Mouse (Mus musculus): ENCODE results near the gene Ppp1r12a. TPM values are rescaled to one million over a fixed set of nuclear protein-coding genes. Genes with fewer than 3 reads are reported as not detected.

Gene Ppp1r12a
- 146 and 166 TPM in 2 replicates for total RNA-seq (2014; fragmentation: Nextera tagmentation)
- total RNA-seq (2017): 128 and 168 TPM in 2 replicates
- polyA plus RNA-seq (2012): 10.9 and 15.1 TPM in 2 replicates

DNA sequence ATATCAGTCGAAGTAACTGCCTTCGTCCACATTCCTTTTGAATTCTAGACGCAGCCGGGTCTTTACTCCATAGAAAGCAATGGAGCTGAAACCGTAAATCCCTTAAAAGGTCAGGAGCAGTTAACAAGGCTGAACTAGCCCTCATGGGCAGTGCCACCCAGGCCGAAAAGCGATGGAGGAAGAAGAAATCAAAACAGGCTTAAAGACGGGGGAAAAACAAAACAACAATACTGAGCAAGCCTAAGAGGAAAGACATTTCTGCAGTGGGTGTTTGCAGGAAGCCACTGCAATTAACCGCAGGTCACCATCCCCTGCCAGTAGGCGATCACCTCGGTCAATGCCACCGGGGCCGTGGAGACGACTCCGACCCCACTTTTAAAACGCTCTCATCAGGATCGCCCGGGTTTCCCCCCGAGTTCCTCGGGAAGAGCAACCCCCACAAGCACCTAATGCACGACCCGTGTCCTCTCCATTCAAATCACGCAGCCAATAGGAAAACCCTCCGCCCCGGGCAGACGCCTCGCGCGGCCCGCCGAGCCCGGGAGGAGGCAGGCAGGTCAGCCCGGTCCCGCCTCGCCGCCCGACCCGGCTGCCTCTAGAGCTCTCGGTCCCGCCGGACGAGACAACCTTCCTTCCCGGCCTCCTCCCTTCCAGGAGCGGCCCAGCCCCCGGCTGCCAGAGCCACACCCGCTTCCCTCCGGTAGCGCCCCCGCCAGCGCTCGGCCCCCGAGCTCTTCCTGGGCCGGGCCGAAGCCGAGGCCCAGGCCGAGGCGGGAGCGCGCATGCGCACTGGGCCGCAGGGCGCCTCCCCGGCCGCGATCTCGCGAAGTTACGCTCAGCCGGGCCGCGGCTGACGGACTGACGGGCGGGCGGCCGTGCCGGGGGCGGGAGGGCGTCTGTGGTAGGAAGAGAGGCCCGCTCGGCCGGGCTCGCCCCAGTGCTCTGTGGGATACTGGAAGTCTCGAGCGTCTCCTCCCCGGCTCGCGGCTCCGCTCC lies at the start of gene Ppp1r12a:
Ppp1r12a (plus strand) TSS at position 933 of the 996 bp plus-strand sequence.
- DNase-seq (ENCODE audit: low spot score) (peak; percentile 94), ATAC-seq (ENCODE audit: extremely low read depth, insufficient number of reproducible peaks, low FRiP score, poor library complexity, severe bottlenecking) (peak; percentile 69)
- Histone ChIP-seq H3K9me3 (replicated peaks) (no peaks in the 10 kb centered on the region), H3K36me3 (replicated peaks) (peaks cover 13% of the 10 kb centered on the region), H3K27me3 (ENCODE audit: insufficient read depth, low read length) (peaks cover 9% of the 10 kb centered on the region), H3K4me1 (ENCODE audit: insufficient read depth, low read depth, low read length) (peaks cover 20% of the 10 kb centered on the region), H3K4me3 (ENCODE audit: low read depth, low read length) (peak within 1 kb of the TSS; percentile 100)
- TF ChIP-seq GATA2 (IDR thresholded peaks at IDR 0.05; ENCODE audit: borderline replicate concordance, low read depth, low read length): no peak
- no peak for TF ChIP-seq CTCF (IDR thresholded peaks at IDR 0.05; ENCODE audit: low read depth, low read length)
- no peak for TF ChIP-seq POLR2AphosphoS5 (IDR thresholded peaks at IDR 0.05; ENCODE audit: insufficient replicate concordance, low read depth, low read length)
- TF ChIP-seq TAL1 (conservative IDR thresholded peaks at IDR 0.05; ENCODE audit: low read depth, low read length): no peak
- TF ChIP-seq GATA1 (IDR thresholded peaks at IDR 0.05; ENCODE audit: borderline replicate concordance, low read length): no peak

DNA sequence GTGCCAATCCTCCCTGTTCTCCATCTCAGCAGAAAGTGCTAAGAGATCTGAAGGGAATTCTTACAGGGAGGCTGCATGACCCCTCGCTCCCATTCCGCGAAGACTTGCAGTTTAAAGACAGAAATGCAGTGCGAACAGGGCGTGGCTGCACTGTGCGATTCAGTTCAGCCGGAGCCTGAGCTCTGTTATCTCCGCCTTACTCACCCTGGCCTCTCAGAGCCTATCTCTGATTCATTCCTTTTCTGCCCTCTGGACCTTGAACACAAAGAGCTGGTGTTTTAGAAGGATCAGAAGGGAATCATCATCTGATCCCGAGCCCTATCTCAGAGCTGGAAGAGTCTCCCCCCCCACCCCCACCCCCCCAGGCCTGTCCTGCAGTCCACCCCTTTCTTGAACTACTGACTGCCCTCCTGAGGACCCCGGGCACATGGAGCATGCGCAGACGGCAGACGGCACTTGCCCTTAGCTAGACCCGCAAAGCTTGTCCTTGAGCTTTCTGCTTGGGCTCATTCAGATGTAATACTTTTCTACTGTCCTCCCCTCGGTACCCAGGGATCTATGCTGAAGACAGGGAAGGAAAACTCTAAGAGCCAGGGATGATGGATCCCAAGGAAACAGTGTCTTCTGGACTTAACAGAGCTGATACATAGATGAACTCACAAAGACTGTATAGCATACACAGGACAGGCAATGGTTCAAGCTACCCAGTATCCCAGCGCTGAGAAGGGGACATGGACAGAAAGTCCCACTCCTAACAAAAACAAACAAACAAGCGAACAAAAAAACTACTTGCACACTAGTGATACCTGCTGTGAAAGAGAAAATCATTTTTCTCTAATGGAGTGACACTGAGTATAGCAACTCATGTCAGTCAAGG lies 48.4 kb upstream of the Ppp1r12a start:
- TF ChIP-seq TAL1 (conservative IDR thresholded peaks at IDR 0.05; ENCODE audit: low read depth, low read length) (no peak), GATA1 (IDR thresholded peaks at IDR 0.05; ENCODE audit: borderline replicate concordance, low read length) (no peak), POLR2AphosphoS5 (IDR thresholded peaks at IDR 0.05; ENCODE audit: insufficient replicate concordance, low read depth, low read length) (no peak), GATA2 (IDR thresholded peaks at IDR 0.05; ENCODE audit: borderline replicate concordance, low read depth, low read length) (no peak), CTCF (IDR thresholded peaks at IDR 0.05; ENCODE audit: low read depth, low read length) (no peak)
- DNase-seq (ENCODE audit: low spot score): no peak

DNA sequence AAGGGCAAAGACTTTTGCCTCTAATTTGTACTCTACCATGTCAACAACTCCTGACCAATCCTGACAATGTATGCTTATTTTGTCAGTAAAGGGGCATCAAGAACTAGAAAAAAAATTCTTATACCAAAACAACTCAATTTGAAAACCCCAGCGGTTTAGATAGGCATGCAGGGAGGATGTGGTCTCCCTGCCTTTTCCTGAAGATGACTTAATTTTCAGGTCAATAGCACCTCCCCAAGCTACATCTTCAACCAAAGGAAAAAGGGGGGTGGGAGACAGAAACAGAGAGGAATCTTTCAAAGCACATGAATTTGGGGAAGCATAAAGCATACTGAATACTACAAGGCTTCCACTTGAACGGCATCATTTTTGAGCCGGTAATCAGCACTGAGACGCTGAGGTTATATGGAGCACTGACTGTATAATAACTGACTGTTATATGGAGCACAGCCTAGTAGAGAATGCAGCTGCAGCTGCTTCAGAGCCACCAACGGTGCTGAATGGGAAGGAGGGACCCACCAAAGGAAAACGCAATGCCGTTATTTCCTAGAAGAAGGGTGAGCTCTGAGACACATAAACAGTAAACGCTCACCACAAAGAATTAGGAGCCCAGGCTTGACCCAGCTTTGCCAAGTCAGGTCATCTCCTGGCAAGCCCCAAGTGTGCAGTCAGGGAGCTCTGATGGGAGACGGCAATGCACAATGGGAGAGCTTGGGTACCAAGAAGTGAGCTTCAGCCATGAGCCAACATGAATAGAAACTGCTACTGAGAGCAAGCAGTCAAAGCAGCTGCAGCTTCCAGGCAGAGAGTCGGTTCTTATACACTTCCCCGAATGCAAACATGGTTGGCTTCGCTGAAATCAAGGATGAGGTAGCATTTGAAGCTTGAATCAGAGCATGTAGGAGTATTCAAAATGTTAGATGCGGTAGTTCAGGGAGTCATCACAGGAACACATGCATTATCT lies 43.5 kb upstream of the Ppp1r12a start:
- no peak for ATAC-seq (ENCODE audit: extremely low read depth, insufficient number of reproducible peaks, low FRiP score, poor library complexity, severe bottlenecking)
- TF ChIP-seq GATA2 (IDR thresholded peaks at IDR 0.05; ENCODE audit: borderline replicate concordance, low read depth, low read length) (no peak), GATA1 (IDR thresholded peaks at IDR 0.05; ENCODE audit: borderline replicate concordance, low read length) (no peak), TAL1 (conservative IDR thresholded peaks at IDR 0.05; ENCODE audit: low read depth, low read length) (no peak), CTCF (IDR thresholded peaks at IDR 0.05; ENCODE audit: low read depth, low read length) (no peak), POLR2AphosphoS5 (IDR thresholded peaks at IDR 0.05; ENCODE audit: insufficient replicate concordance, low read depth, low read length) (no peak)

More for the DNA sequence above, 48.4 kb upstream of the Ppp1r12a start:
- Histone ChIP-seq H3K36me3 (replicated peaks) (no peaks in the 10 kb centered on the region), H3K4me1 (ENCODE audit: insufficient read depth, low read depth, low read length) (no peaks in the 10 kb centered on the region), H3K27me3 (ENCODE audit: insufficient read depth, low read length) (peaks cover 2% of the 10 kb centered on the region; the same call in 1 of the 2 replicates), H3K4me3 (ENCODE audit: low read depth, low read length) (no peak overlapping the region), H3K9me3 (replicated peaks) (no peaks in the 10 kb centered on the region)
- ATAC-seq (ENCODE audit: extremely low read depth, insufficient number of reproducible peaks, low FRiP score, poor library complexity, severe bottlenecking): no peak

GRCm38 (mm10) chr10:108119416-108119815 lies 42.6 kb upstream of the Ppp1r12a start:
- no peaks in the 10 kb centered on the region for H3K36me3 ChIP-seq (replicated peaks)
- no peaks in the 10 kb centered on the region; the same call in 1 of the 2 replicates for H3K27me3 ChIP-seq (ENCODE audit: insufficient read depth, low read length)
- ATAC-seq (ENCODE audit: extremely low read depth, insufficient number of reproducible peaks, low FRiP score, poor library complexity, severe bottlenecking): no peak
- no peak for DNase-seq (ENCODE audit: low spot score)
- TF ChIP-seq CTCF (IDR thresholded peaks at IDR 0.05; ENCODE audit: low read depth, low read length) (no peak), POLR2AphosphoS5 (IDR thresholded peaks at IDR 0.05; ENCODE audit: insufficient replicate concordance, low read depth, low read length) (no peak), TAL1 (conservative IDR thresholded peaks at IDR 0.05; ENCODE audit: low read depth, low read length) (no peak), GATA2 (IDR thresholded peaks at IDR 0.05; ENCODE audit: borderline replicate concordance, low read depth, low read length) (no peak), GATA1 (IDR thresholded peaks at IDR 0.05; ENCODE audit: borderline replicate concordance, low read length) (no peak)
- H3K4me1 ChIP-seq (ENCODE audit: insufficient read depth, low read depth, low read length): no peaks in the 10 kb centered on the region
- H3K4me3 ChIP-seq (ENCODE audit: low read depth, low read length): no peak overlapping the region
- H3K9me3 ChIP-seq (replicated peaks): no peaks in the 10 kb centered on the region

More for the DNA sequence above, 43.5 kb upstream of the Ppp1r12a start:
- Histone ChIP-seq H3K36me3 (replicated peaks) (no peaks in the 10 kb centered on the region), H3K4me1 (ENCODE audit: insufficient read depth, low read depth, low read length) (no peaks in the 10 kb centered on the region), H3K27me3 (ENCODE audit: insufficient read depth, low read length) (no peaks in the 10 kb centered on the region; the same call in 1 of the 2 replicates), H3K4me3 (ENCODE audit: low read depth, low read length) (no peak overlapping the region), H3K9me3 (replicated peaks) (no peaks in the 10 kb centered on the region)
- DNase-seq (ENCODE audit: low spot score): no peak

DNA sequence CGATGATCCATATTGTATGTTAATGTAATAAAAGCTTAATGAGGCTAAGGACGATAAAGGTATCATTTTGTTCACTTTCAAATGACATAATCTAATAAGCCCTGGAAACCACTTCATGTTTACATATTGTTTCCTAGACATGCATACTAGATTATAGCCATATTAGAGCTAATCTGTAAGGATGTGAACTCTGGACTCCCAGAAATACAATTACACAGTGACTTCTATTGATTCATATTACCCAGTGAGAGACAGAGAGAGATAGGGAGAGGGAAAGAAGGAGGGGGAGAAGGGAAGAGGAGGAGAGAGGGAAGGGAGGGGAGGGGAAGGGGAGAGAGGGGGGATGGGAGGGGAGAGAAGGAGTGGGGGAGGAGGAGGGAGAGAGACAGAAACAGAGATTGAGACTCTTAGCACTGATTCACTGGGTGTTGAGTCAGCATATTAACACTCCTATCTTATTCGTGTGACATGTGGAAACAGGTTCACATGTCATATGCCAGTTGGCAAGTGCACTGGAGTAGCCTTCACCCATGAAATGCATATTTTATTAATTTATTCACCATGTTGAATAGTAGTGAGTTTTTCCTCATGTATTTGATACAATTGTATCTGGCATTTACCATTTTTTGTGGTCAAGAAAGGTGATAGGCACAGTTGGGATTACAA lies 36.9 kb upstream of the Ppp1r12a start:
- Histone ChIP-seq H3K27me3 (ENCODE audit: insufficient read depth, low read length) (peaks cover 3% of the 10 kb centered on the region; the same call in 1 of the 2 replicates), H3K4me3 (ENCODE audit: low read depth, low read length) (no peak overlapping the region), H3K36me3 (replicated peaks) (no peaks in the 10 kb centered on the region), H3K9me3 (replicated peaks) (no peaks in the 10 kb centered on the region), H3K4me1 (ENCODE audit: insufficient read depth, low read depth, low read length) (no peaks in the 10 kb centered on the region)
- DNase-seq (ENCODE audit: low spot score): no peak
- ATAC-seq (ENCODE audit: extremely low read depth, insufficient number of reproducible peaks, low FRiP score, poor library complexity, severe bottlenecking): no peak
- TF ChIP-seq POLR2AphosphoS5 (IDR thresholded peaks at IDR 0.05; ENCODE audit: insufficient replicate concordance, low read depth, low read length) (no peak), GATA1 (IDR thresholded peaks at IDR 0.05; ENCODE audit: borderline replicate concordance, low read length) (no peak), CTCF (IDR thresholded peaks at IDR 0.05; ENCODE audit: low read depth, low read length) (no peak), GATA2 (IDR thresholded peaks at IDR 0.05; ENCODE audit: borderline replicate concordance, low read depth, low read length) (no peak), TAL1 (conservative IDR thresholded peaks at IDR 0.05; ENCODE audit: low read depth, low read length) (no peak)

All from G1E (cell line).